In the genomic region with DNA sequence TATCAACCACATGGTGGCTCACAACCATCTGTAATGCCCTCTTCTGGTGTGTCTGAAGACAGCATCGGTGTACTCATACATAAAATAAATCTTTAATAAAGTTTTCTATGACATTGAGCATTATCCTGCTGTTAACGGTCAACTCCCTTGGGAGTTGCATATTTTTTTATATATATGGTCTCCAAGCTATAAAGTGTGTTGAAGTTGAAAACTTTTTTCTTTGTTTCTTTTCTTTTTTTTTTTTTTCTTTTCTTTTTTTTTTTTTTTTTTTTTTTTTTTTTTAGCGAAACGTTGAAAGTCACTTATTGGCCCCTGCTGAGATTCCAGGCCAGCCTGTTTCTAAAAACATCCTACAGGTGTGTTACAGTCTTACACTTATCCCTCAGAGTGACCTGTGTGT, we compare ENCODE assay signal across 25 mouse cellular contexts.
"Had no signal": no experiment of that assay in that cellular context is flagged by ENCODE, and none has a peak within 500 bp of the region (broad histone marks: within the 10 kb centered on the region; RNA-seq: fewer than 3 reads in every experiment).

No protein-coding gene starts in this region.

- H3K27ac ChIP-seq: embryonic facial prominence, embryonic 10.5 days; embryonic facial prominence, embryonic 12.5 days; embryonic facial prominence, embryonic 13.5 days; embryonic facial prominence, embryonic 15.5 days; forebrain, embryonic 10.5 days; forebrain, embryonic 12.5 days; forebrain, embryonic 13.5 days; forebrain, embryonic 15.5 days; gastrocnemius, adult 2 months; heart, adult 2 months had no signal

- H3K9ac ChIP-seq: embryonic facial prominence, embryonic 12.5 days; embryonic facial prominence, embryonic 13.5 days; embryonic facial prominence, embryonic 15.5 days; forebrain, embryonic 12.5 days; forebrain, embryonic 13.5 days; forebrain, embryonic 15.5 days; forebrain, postnatal 0 days had no signal

- H3K4me3 ChIP-seq: embryonic facial prominence, embryonic 10.5 days; embryonic facial prominence, embryonic 12.5 days; embryonic facial prominence, embryonic 13.5 days; embryonic facial prominence, embryonic 15.5 days; erythroblast, embryonic 14.5 days; forebrain, embryonic 10.5 days; forebrain, embryonic 12.5 days; forebrain, embryonic 13.5 days; forebrain, embryonic 15.5 days; gastrocnemius, adult 2 months; heart, adult 2 months had no signal

- DNase-seq: cerebellum, adult 9-11 months; cerebellum, postnatal 10 days; cerebellum, postnatal 14 days; cerebellum, postnatal 25 days; cerebellum, postnatal 36 days; embryo, embryonic 11 days; forebrain, postnatal 0 days; gastrocnemius, adult 2 months; gastrocnemius, postnatal 10 days; gastrocnemius, postnatal 14 days; gastrocnemius, postnatal 25 days; gastrocnemius, postnatal 36 days; heart, adult 18-20 months; heart, adult 2 months had no signal

- H3K9me3 ChIP-seq: embryonic facial prominence, embryonic 10.5 days; embryonic facial prominence, embryonic 12.5 days; embryonic facial prominence, embryonic 13.5 days; embryonic facial prominence, embryonic 15.5 days; forebrain, embryonic 10.5 days; forebrain, embryonic 12.5 days; forebrain, embryonic 13.5 days; forebrain, embryonic 15.5 days had no signal

- ATAC-seq: forebrain, embryonic 13.5 days; forebrain, embryonic 14.5 days; forebrain, embryonic 15.5 days; forebrain, embryonic 16.5 days; forebrain, postnatal 0 days had no signal

- H3K4me1 ChIP-seq: embryonic facial prominence, embryonic 10.5 days; embryonic facial prominence, embryonic 12.5 days; embryonic facial prominence, embryonic 13.5 days; embryonic facial prominence, embryonic 15.5 days; forebrain, embryonic 10.5 days; forebrain, embryonic 12.5 days; forebrain, embryonic 13.5 days; forebrain, embryonic 15.5 days had no signal

- H3K27me3 ChIP-seq: embryonic facial prominence, embryonic 12.5 days; embryonic facial prominence, embryonic 13.5 days; embryonic facial prominence, embryonic 15.5 days; forebrain, embryonic 12.5 days; forebrain, embryonic 13.5 days; forebrain, embryonic 15.5 days had no signal

- H3K4me2 ChIP-seq: embryonic facial prominence, embryonic 12.5 days; embryonic facial prominence, embryonic 13.5 days; embryonic facial prominence, embryonic 15.5 days; forebrain, embryonic 12.5 days; forebrain, embryonic 13.5 days; forebrain, embryonic 15.5 days had no signal
